ENCODE assay signal across 10 mouse cellular contexts in genomic region chrX:107015335-107015734, GRCm38 (mm10).
DNase-seq lines count a peak whose midpoint lies in the region; ATAC-seq and TF ChIP-seq lines count a peak whose summit lies in the region.
"Had no signal": no experiment of that assay in that cellular context is flagged by ENCODE, and none has a peak within 500 bp of the region (broad histone marks: within the 10 kb centered on the region; RNA-seq: fewer than 3 reads in every experiment).

No protein-coding gene starts in this region.

- H3K9ac ChIP-seq in liver, adult 2 months (ENCODE audit: low read depth, low read length) = no peak overlapping the region
- H3K9ac ChIP-seq: embryonic facial prominence, embryonic 13.5 days; lung, embryonic 15.5 days had no signal

- intact Hi-C loops in gastrocnemius, adult 2 months (cut with DNase I) = loop anchor here (2.0 kb wide), 1 partner anchor 221 kb away; no protein-coding TSS in a partner anchor
- intact Hi-C loops in gastrocnemius, postnatal 36 days (cut with DNase I) = loop anchor here (10.0 kb wide), 1 partner anchor 221 kb away; no protein-coding TSS in a partner anchor

- no peaks in the 10 kb centered on the region for H3K36me3 ChIP-seq in liver, adult 2 months (ENCODE audit: control insufficient read depth, insufficient read depth, low read length)
- H3K36me3 ChIP-seq: embryonic facial prominence, embryonic 13.5 days; lung, embryonic 15.5 days had no signal

- no peaks in the 10 kb centered on the region for H3K79me2 ChIP-seq in liver, adult 2 months (ENCODE audit: control insufficient read depth, insufficient read depth, low read length)

- TF ChIP-seq CTCF in gastrocnemius, adult 2 months (IDR thresholded peaks at IDR 0.05) = peak; percentile 54
- TF ChIP-seq CTCF in liver, adult 2 months (IDR thresholded peaks at IDR 0.05; ENCODE audit: low read depth, low read length) = no peak

- DNase-seq in gastrocnemius, adult 2 months = no peak
- DNase-seq in gastrocnemius, postnatal 36 days = no peak
- peak; percentile 0 for DNase-seq in liver, adult 2 months (ENCODE audit: extremely low read depth, low read depth, low spot score)
- DNase-seq in liver = no peak
- peak; percentile 3 for DNase-seq in R1 (ENCODE audit: low read depth, low spot score)
- DNase-seq in neural tube, embryonic 10.5 days (ENCODE audit: extremely low spot score, low spot score) = no peak
- DNase-seq in spleen, adult 18-20 months = no peak

- no peaks in the 10 kb centered on the region for H3K27me3 ChIP-seq in liver, adult 2 months (ENCODE audit: control insufficient read depth, insufficient read depth, low read length)
- H3K27me3 ChIP-seq: embryonic facial prominence, embryonic 13.5 days; lung, embryonic 15.5 days had no signal

- 6% methylated on average over 1 of the region's 1 CpGs for WGBS in liver, adult 2 months

- H3K27ac ChIP-seq in gastrocnemius, adult 2 months = no peak overlapping the region
- H3K27ac ChIP-seq in liver, adult 2 months (replicated peaks; ENCODE audit: insufficient read depth, low read depth, low read length) = no peak overlapping the region
- H3K27ac ChIP-seq: embryonic facial prominence, embryonic 13.5 days; lung, embryonic 15.5 days had no signal

- no peaks in the 10 kb centered on the region for H3K4me1 ChIP-seq in liver, adult 2 months (ENCODE audit: control insufficient read depth, insufficient read depth, low read length)
- H3K4me1 ChIP-seq: embryonic facial prominence, embryonic 13.5 days; lung, embryonic 15.5 days had no signal

- H3K4me3 ChIP-seq in gastrocnemius, adult 2 months = no peak overlapping the region
- H3K4me3 ChIP-seq in liver, adult 2 months (ENCODE audit: insufficient read depth, low read depth, low read length) = no peak overlapping the region
- H3K4me3 ChIP-seq: embryonic facial prominence, embryonic 13.5 days; lung, embryonic 15.5 days had no signal

- TF ChIP-seq POLR2A in liver, adult 2 months (IDR thresholded peaks at IDR 0.05; ENCODE audit: extremely low read depth, insufficient read depth, low read length) = no peak

- ATAC-seq in neutrophil, adult 5-6 weeks (ENCODE audit: extremely low read depth, insufficient number of reproducible peaks, low FRiP score, poor library complexity, severe bottlenecking) = peak; percentile 53; the same call in 1 of the 2 replicates

Comparison
In these comparisons a context has a peak if more than half of its experiments do, and no peak if none do; other contexts are left out.
1. DNase-seq: peak in liver, adult 2 months (single experiment) and R1 (single experiment); none in gastrocnemius, adult 2 months (single experiment), gastrocnemius, postnatal 36 days (0 of 2), liver (single experiment), neural tube, embryonic 10.5 days (single experiment) and spleen, adult 18-20 months (0 of 2).